Mouse (Mus musculus) megakaryocyte, embryonic 14.5 days (primary cell): ENCODE results near the gene U2af1l4.

Experiments used
- FLI1 ChIP-seq: IDR thresholded peaks from 2 replicates; pipeline ENCODE4 v1.6.1; 2012; ENCODE audit warnings: low read length, inconsistent platforms, mixed read lengths
- GATA1 ChIP-seq: IDR thresholded peaks from 3 replicates; pipeline ENCODE4 v1.6.1; 2012; ENCODE audit warnings: mixed read lengths, low read length, inconsistent platforms, borderline replicate concordance

GRCm38 (mm10) chr7:30522871-30523270 is 40.2 kb upstream of the U2af1l4 start:
- no peak for TF ChIP-seq GATA1
- TF ChIP-seq FLI1: no peak
